Mouse (Mus musculus): ENCODE measurements around the gene Cwc25. TPM values are rescaled to one million over a fixed set of nuclear protein-coding genes. Genes with fewer than 3 reads are reported as not detected.

Cwc25 gene
- polyA plus RNA-seq, 1 experiment: 8.5 TPM

DNA sequence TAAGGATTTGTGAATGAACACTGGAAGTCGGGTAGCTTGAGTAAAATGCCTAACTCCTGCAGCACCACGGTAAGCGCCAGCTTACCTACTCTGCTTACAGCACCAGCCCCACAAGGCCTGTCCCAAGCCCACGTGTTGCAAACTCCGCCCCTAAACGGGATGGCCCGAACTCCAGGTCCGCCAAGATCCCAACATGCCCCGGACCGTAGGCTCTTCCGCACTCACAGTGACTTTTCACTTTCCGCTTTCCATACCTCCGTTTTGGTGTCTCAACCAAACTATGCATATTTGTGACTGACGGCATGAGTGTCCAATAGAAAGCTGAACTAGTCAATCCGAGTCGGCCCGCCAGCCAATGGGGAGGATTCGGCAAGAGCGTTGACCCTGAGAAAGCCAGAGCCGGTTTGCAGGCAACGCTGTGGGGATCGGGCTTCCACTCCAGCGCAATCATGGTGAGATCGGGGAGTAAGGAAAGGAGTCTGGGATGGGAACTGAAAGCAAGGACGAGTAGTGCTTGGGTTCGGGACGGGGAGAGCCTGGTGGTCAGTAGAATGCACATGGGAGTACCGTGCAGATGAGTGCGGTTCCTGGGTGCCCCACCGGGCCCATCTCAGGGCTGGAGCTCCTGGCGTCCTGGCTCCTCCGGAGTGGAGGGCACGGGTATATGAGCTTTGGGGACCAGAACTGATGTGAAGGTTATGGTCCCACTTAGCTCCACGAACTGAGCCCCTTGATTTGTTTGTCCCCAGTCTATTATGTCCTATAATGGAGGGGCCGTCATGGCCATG lies 63.1 kb downstream of the Cwc25 start, which contains the start of gene Psmb3:
Gene Psmb3 (plus strand): TSS at position 361 of the 788 bp plus-strand sequence.
- TF ChIP-seq CTCF (conservative IDR thresholded peaks at IDR 0.05; ENCODE audit: insufficient read depth, insufficient read length, low read depth, low read length) (no peak), POLR2A (IDR thresholded peaks at IDR 0.05; ENCODE audit: low read depth, low read length) (peak; percentile 68)
- under 1% methylated on average over 35 of the region's 35 CpGs for WGBS

DNA sequence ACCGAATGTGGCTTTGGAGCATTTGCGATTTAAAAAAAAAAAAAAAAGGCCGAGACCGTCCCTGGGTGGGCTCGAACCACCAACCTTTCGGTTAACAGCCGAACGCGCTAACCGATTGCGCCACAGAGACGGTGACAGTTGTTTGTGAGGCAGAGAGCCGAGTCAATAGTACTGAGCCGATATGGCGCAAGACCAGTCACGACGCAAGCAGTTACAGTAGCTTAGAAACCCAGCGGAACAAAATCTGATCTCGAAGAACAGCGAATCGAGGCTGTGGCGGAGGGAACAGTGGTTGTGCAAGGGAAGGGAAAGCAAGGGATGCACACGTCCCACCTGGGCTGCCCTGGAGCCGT lies 64.0 kb downstream of the Cwc25 start:
- Histone ChIP-seq H3K4me1 (ENCODE audit: control insufficient read depth, insufficient read depth, low read length) (peaks cover 13% of the 10 kb centered on the region; the same call in 1 of the 2 replicates), H3K36me3 (ENCODE audit: control insufficient read depth, insufficient read depth, low read length) (no peaks in the 10 kb centered on the region), H3K27ac (ENCODE audit: insufficient read depth, low read depth, low read length) (peak overlapping the region; percentile 32; the same call in 1 of the 2 replicates), H3K4me3 (ENCODE audit: insufficient read depth, low read depth, low read length) (peak overlapping the region; percentile 78), H3K27me3 (replicated peaks; ENCODE audit: control insufficient read depth, insufficient read depth, low read length) (no peaks in the 10 kb centered on the region)
- under 1% methylated on average over 24 of the region's 24 CpGs for WGBS
- peak; percentile 92 for DNase-seq
- TF ChIP-seq CTCF (conservative IDR thresholded peaks at IDR 0.05; ENCODE audit: insufficient read depth, insufficient read length, low read depth, low read length) (no peak), POLR2A (IDR thresholded peaks at IDR 0.05; ENCODE audit: low read depth, low read length) (no peak)

More for the DNA sequence above, 63.1 kb downstream of the Cwc25 start, which contains the start of gene Psmb3:
- Histone ChIP-seq H3K4me3 (ENCODE audit: insufficient read depth, low read depth, low read length) (peak within 1 kb of the TSS; percentile 78), H3K36me3 (ENCODE audit: control insufficient read depth, insufficient read depth, low read length) (no peaks in the 10 kb centered on the region), H3K27me3 (replicated peaks; ENCODE audit: control insufficient read depth, insufficient read depth, low read length) (no peaks in the 10 kb centered on the region), H3K27ac (ENCODE audit: insufficient read depth, low read depth, low read length) (peak within 1 kb of the TSS; percentile 32; the same call in 1 of the 2 replicates), H3K4me1 (ENCODE audit: control insufficient read depth, insufficient read depth, low read length) (peaks cover 13% of the 10 kb centered on the region; the same call in 1 of the 2 replicates)
- DNase-seq: peak; percentile 100

DNA sequence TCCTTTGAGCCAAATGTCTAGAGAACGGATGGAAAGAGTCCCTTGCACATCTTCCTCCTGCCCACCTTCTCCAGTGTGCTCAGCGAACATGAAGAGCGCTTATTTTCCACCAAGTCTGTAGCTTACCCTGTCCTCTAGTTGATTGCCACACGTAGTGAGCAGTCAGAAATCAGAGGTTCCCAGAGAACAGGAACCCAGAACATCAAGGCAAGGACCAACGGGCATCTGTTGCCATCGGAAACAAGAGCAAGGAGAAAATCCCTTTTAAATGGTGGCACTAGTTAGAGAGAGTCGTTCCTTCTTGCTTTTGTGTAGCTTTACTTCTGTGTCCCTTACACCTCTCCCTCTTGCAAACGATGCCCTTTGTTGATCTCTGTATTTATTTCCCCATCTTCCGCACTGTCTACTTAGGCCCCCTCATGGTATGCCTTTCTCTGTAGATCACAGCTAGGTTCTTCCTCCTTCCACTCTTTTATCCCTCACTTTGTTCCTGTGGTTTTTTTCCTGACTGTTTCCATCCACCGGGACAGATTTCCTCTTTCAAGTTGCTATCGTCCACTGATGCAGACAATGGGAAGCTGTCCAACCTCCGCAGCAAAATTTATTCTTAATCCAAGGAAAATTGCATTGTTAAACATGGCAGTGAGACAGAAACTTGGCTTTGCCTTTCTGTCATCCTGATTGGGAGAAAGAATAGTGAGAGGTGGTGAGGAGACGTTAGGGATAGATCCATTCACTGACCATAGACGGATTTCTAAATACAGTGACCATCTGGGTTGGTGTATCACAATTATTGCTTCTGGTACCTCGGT lies 64.6 kb downstream of the Cwc25 start:
- peaks cover 13% of the 10 kb centered on the region; the same call in 1 of the 2 replicates for H3K4me1 ChIP-seq (ENCODE audit: control insufficient read depth, insufficient read depth, low read length)
- no peak overlapping the region for H3K4me3 ChIP-seq (ENCODE audit: insufficient read depth, low read depth, low read length)
- H3K27me3 ChIP-seq (replicated peaks; ENCODE audit: control insufficient read depth, insufficient read depth, low read length): no peaks in the 10 kb centered on the region
- 54% methylated on average over 15 of the region's 15 CpGs for WGBS
- no peaks in the 10 kb centered on the region for H3K36me3 ChIP-seq (ENCODE audit: control insufficient read depth, insufficient read depth, low read length)
- no peak for TF ChIP-seq CTCF (conservative IDR thresholded peaks at IDR 0.05; ENCODE audit: insufficient read depth, insufficient read length, low read depth, low read length)
- TF ChIP-seq POLR2A (IDR thresholded peaks at IDR 0.05; ENCODE audit: low read depth, low read length): no peak
- no peak overlapping the region for H3K27ac ChIP-seq (ENCODE audit: insufficient read depth, low read depth, low read length)
- DNase-seq: no peak

DNA sequence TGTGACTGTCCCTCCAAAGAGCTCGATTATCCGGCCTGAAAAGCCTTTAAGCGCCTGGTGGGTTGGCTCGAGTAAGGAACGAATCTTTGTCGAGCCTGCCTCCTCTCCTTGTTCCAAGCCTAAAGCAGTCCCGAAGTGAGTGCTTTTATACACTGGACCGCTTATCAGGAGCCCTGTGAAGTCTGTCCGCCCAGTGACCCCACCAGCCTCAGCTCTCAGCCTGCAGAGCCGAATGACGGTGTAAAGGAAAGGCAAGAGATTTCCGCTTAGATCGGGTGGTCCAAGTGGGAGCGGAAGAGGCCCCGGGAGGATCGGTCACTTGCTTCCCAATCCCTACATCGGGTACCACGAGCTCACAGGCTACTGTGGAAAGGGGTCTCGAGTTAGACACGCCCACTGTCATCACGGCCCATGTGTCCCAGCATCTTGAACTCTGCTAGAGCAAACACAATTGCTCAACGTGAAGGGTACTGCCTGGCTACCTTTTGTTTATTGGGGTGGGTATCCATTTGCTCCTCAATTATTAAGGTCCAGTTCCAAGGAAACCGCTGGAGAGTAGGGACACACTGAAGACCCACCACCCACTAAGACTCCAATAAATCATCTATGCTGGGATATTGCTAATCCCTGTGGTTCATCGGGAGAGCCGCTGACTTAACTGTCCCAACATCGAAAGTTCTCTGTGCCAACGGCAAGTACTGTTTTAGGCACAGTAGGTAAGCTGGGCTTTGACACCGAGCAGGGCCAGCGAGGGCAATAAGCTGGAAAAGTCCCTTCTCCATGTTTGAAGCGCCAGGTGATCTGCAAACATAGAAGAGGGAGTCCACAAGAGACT lies 65.4 kb downstream of the Cwc25 start:
- Histone ChIP-seq H3K36me3 (ENCODE audit: control insufficient read depth, insufficient read depth, low read length) (no peaks in the 10 kb centered on the region), H3K27ac (ENCODE audit: insufficient read depth, low read depth, low read length) (peak overlapping the region; percentile 98), H3K27me3 (replicated peaks; ENCODE audit: control insufficient read depth, insufficient read depth, low read length) (no peaks in the 10 kb centered on the region), H3K4me1 (ENCODE audit: control insufficient read depth, insufficient read depth, low read length) (peaks cover 13% of the 10 kb centered on the region; the same call in 1 of the 2 replicates), H3K4me3 (ENCODE audit: insufficient read depth, low read depth, low read length) (peak overlapping the region; percentile 79)
- 26% methylated on average over 30 of the region's 30 CpGs for WGBS
- peak; percentile 40 for DNase-seq
- TF ChIP-seq POLR2A (IDR thresholded peaks at IDR 0.05; ENCODE audit: low read depth, low read length): no peak
- no peak for TF ChIP-seq CTCF (conservative IDR thresholded peaks at IDR 0.05; ENCODE audit: insufficient read depth, insufficient read length, low read depth, low read length)

DNA sequence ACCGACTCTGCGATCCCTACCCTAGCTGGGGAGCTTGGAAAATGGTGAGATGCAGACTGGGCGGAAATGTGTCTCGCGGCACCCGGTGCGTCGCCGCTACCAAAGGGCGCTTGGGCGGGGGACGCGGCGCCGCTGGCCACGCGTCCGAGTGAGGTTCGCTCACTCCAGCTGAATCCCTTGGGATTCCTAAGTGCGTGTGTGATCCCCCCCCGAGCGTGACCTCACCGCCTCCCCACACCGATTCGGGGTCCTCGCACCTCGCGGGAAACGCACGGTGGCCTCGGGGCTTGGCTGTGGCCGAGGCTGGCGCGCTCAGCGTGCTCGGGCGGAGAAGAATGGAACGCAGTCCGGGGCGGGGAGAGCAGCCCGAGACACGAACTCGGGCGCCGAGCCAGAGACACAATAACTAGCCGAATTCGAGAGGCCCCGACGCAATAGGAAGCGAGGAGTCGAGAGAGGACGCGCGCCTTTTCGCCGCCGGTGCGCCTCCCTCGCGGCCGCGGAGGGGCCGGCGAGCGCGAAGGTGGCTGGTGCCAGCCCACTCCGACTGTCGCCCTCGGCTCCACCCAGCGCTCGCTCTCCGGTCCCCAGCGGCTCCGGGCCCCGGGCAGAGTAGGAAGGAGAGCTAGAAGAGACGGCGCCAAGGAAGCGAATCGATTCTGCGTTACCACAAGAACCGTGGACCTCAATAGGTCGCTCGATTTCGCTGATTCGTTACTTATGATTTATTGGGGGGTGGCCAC lies 66.2 kb downstream of the Cwc25 start, which contains the start of gene Pcgf2:
Gene Pcgf2 (minus strand): TSS at position 495 of the 743 bp plus-strand sequence.
- TF ChIP-seq CTCF (conservative IDR thresholded peaks at IDR 0.05; ENCODE audit: insufficient read depth, insufficient read length, low read depth, low read length) (no peak), POLR2A (IDR thresholded peaks at IDR 0.05; ENCODE audit: low read depth, low read length) (no peak)
- peaks cover 15% of the 10 kb centered on the region; the same call in 1 of the 2 replicates for H3K4me1 ChIP-seq (ENCODE audit: control insufficient read depth, insufficient read depth, low read length)
- no peaks in the 10 kb centered on the region for H3K27me3 ChIP-seq (replicated peaks; ENCODE audit: control insufficient read depth, insufficient read depth, low read length)
- WGBS: under 1% methylated on average over 84 of the region's 85 CpGs
- DNase-seq: peak; percentile 88
- peak within 1 kb of the TSS; percentile 98 for H3K27ac ChIP-seq (ENCODE audit: insufficient read depth, low read depth, low read length)
- H3K4me3 ChIP-seq (ENCODE audit: insufficient read depth, low read depth, low read length): peak within 1 kb of the TSS; percentile 79
- H3K36me3 ChIP-seq (ENCODE audit: control insufficient read depth, insufficient read depth, low read length): no peaks in the 10 kb centered on the region

DNA sequence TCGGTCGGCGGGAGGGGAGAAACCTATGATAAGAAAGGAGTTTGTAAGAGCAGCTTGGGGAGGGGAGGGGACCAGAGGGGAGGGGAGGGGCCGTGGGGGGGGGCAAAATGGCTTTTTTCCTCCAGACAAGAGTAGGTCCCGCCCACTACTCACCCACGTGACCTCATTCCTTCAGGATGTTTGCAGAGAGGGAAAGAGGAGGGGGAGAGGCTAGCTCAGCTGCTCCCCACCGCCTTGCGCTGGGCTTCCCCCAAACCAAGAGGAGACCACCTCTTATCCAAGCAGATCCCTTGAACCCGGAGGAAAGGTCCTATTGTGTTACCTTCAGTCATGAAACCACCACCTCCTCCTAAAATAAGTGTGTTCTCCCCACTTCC lies 66.7 kb downstream of the Cwc25 start:
- Histone ChIP-seq H3K4me3 (ENCODE audit: insufficient read depth, low read depth, low read length) (peak overlapping the region; percentile 79), H3K27ac (ENCODE audit: insufficient read depth, low read depth, low read length) (peak overlapping the region; percentile 98), H3K27me3 (replicated peaks; ENCODE audit: control insufficient read depth, insufficient read depth, low read length) (no peaks in the 10 kb centered on the region), H3K36me3 (ENCODE audit: control insufficient read depth, insufficient read depth, low read length) (no peaks in the 10 kb centered on the region), H3K4me1 (ENCODE audit: control insufficient read depth, insufficient read depth, low read length) (peaks cover 14% of the 10 kb centered on the region; the same call in 1 of the 2 replicates)
- under 1% methylated on average over 6 of the region's 9 CpGs for WGBS
- TF ChIP-seq POLR2A (IDR thresholded peaks at IDR 0.05; ENCODE audit: low read depth, low read length) (peak; percentile 74), CTCF (conservative IDR thresholded peaks at IDR 0.05; ENCODE audit: insufficient read depth, insufficient read length, low read depth, low read length) (no peak)
- peak; percentile 95 for DNase-seq
